Mouse (Mus musculus): ENCODE results near the gene Itgb8. TPM values are rescaled to one million over a fixed set of nuclear protein-coding genes. Genes with fewer than 3 reads are reported as not detected.
A peak's percentile ranks its signal among the peaks of the same experiment; 100 is the strongest.

The Itgb8 gene
- polyA plus RNA-seq, 1 experiment from 2014 or later = 12.2 TPM

DNA sequence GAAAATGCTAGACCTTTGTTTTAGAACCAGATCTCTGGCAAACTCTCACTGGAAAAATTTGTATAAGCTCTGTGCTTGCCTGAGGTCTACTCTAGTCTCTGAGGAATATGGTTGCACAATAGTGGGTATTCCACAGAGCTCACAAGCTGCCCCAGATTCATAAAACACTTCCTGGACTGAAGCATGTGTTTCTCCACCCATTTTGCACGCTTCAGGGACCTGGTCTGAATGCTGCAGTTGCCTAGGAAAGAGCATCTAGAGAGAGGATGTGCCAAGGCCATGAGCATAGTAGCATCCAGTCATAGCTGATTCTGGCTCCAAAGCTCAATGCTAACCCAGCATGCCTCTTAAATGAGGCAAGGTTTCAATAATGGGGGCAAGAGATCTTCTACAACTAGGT lies 74.4 kb downstream of the Itgb8 start:
- peak; percentile 50; the same call in 1 of the 2 replicates for ATAC-seq
- no peaks in the 10 kb centered on the region for H3K9me3 ChIP-seq (replicated peaks)
- H3K4me3 ChIP-seq = no peak overlapping the region
- no peaks in the 10 kb centered on the region for H3K27me3 ChIP-seq
- H3K4me1 ChIP-seq = 0 out of 2 replicates have a peak, but pooled peaks cover 13% of the 10 kb centered on the region
- no peak overlapping the region for H3K9ac ChIP-seq
- H3K36me3 ChIP-seq (ENCODE audit: poor library complexity, severe bottlenecking) = peaks cover 41% of the 10 kb centered on the region
- no peak overlapping the region for H3K4me2 ChIP-seq
- WGBS = 69% methylated on average over 1 of the region's 1 CpGs
- no peak overlapping the region for H3K27ac ChIP-seq

DNA sequence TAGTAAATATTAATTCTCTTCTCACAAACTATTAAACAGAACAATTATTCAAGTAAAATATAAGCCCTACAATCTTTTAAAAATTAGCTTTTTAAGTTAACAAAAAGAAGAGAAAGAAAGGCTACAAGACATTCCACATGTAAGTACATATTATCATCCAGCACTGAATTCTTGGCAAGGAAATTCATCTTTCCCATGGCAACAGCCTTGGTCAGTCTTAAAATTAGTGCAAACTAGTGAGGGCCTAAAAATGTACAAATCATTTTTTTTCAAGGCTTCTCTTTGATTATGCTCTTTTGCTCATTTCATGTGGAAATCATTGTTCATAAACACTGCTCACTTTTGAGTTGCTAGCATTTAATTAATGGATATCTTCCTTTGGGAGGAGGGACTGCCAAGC lies 77.8 kb downstream of the Itgb8 start:
- Histone ChIP-seq H3K27me3 (no peaks in the 10 kb centered on the region), H3K4me3 (no peak overlapping the region), H3K9me3 (replicated peaks) (no peaks in the 10 kb centered on the region), H3K4me1 (0 out of 2 replicates have a peak, but pooled peaks cover 13% of the 10 kb centered on the region), H3K4me2 (no peak overlapping the region), H3K36me3 (ENCODE audit: poor library complexity, severe bottlenecking) (peaks cover 26% of the 10 kb centered on the region), H3K9ac (no peak overlapping the region), H3K27ac (no peak overlapping the region)
- no peak for ATAC-seq

DNA sequence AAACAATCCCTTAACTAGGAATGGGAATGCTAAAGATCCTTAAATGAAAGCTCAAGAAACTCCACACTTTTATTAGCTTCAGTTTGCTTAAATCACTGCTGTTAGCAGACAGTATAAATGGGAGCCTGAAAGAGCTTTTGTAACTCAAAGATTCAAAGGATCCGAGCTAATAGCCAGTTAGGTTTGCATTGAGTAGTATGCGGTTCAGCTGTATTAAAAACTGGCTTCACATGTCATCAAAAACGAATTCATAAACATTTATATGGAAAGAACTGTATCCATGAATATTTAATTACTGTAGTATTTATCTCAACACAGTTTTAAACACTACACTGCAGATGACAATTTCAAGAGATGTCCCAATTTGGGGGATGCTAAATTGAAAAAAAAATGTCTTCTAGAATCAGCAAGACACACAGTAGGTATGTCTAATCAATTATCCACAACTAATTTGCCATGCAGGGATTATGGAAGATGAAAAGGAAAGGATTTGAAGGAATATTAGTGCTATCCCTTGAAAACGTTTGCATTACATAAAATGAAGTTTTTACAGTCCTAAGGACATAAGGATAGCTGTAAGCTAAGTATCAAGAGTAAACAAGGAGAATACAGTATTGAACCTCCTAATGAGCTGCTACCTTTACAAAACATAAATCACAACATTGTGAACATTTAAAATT lies 79.2 kb downstream of the Itgb8 start:
- Histone ChIP-seq H3K4me2 (no peak overlapping the region), H3K9ac (no peak overlapping the region), H3K27ac (no peak overlapping the region), H3K4me3 (no peak overlapping the region), H3K4me1 (0 out of 2 replicates have a peak, but pooled peaks cover 8% of the 10 kb centered on the region), H3K27me3 (no peaks in the 10 kb centered on the region), H3K9me3 (replicated peaks) (no peaks in the 10 kb centered on the region), H3K36me3 (ENCODE audit: poor library complexity, severe bottlenecking) (peaks cover 16% of the 10 kb centered on the region)
- no peak for ATAC-seq
- WGBS = 27% methylated on average over 4 of the region's 4 CpGs

DNA sequence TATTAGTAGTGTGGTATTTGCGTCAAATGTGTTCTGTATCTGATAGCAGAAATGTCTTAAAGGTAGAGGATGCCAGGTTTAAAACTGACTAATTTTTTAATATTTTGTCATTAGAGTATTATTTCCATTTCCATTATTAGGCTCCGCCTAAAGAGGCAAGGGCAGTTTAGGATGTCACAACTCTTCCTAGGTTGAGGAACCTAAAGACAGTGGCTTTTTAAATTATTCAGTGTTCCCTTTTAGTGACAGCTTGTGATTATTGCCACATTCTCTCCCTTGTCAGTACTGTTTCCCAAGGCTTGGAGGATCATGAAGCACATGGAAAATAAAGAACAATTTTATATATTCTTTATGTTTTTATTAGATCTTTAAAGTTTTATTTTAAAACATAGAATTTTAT lies 80.9 kb downstream of the Itgb8 start:
- 0 out of 2 replicates have a peak, but pooled peaks cover 4% of the 10 kb centered on the region for H3K4me1 ChIP-seq
- no peak overlapping the region for H3K4me3 ChIP-seq
- H3K27ac ChIP-seq = no peak overlapping the region
- 98% methylated on average over 2 of the region's 2 CpGs for WGBS
- no peak overlapping the region for H3K9ac ChIP-seq
- no peak for ATAC-seq
- H3K36me3 ChIP-seq (ENCODE audit: poor library complexity, severe bottlenecking) = peaks cover 7% of the 10 kb centered on the region
- H3K4me2 ChIP-seq = no peak overlapping the region
- no peaks in the 10 kb centered on the region for H3K27me3 ChIP-seq
- no peaks in the 10 kb centered on the region for H3K9me3 ChIP-seq (replicated peaks)

DNA sequence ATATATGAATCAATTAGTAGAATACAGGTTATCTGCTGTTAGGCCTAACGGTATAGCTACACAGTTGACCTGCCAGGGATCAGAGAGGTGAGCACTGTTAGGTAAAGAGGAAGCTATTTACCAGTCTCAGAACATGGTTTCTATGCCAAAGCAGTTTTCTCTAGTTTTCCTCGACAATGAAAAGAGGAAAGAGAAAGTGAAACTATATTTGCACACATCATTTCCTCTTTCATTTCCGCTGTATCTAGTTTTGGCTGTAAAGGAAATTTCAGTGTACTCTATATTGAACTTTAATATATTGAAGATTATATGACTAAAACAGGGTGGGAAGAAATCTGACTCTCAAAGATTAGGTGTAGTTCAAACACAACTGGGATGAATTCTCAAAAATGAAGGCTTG lies 81.5 kb downstream of the Itgb8 start:
- no peak overlapping the region for H3K27ac ChIP-seq
- 92% methylated on average over 3 of the region's 3 CpGs for WGBS
- no peak overlapping the region for H3K9ac ChIP-seq
- H3K4me2 ChIP-seq = no peak overlapping the region
- H3K9me3 ChIP-seq (replicated peaks) = no peaks in the 10 kb centered on the region
- 0 out of 2 replicates have a peak, but pooled peaks cover 4% of the 10 kb centered on the region for H3K4me1 ChIP-seq
- no peaks in the 10 kb centered on the region for H3K27me3 ChIP-seq
- no peak for ATAC-seq
- peaks cover 2% of the 10 kb centered on the region; the same call in 1 of the 2 replicates for H3K36me3 ChIP-seq (ENCODE audit: poor library complexity, severe bottlenecking)
- no peak overlapping the region for H3K4me3 ChIP-seq

DNA sequence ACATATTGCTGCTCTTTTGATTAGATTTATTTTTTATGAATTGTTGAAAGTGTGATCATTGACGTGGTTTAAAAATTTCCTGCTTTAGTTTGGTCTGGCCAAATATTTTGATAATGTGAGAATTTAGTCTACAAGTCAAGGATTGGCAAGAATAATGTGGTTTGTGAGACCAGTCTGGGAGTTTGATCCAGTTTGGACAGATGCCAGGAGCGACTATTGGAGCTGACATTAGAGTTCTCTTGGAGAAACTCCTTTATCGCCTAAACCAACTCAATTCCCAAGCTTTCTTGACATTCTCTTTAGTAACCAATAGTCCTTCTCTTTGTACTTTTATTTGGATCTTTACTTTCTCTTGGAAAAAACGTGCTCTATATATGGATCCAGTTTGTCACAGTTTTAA lies 83.0 kb downstream of the Itgb8 start:
- Histone ChIP-seq H3K27me3 (no peaks in the 10 kb centered on the region), H3K27ac (no peak overlapping the region), H3K4me2 (no peak overlapping the region), H3K9ac (no peak overlapping the region), H3K4me1 (no peaks in the 10 kb centered on the region), H3K36me3 (ENCODE audit: poor library complexity, severe bottlenecking) (no peaks in the 10 kb centered on the region), H3K4me3 (no peak overlapping the region), H3K9me3 (replicated peaks) (no peaks in the 10 kb centered on the region)
- WGBS = 76% methylated on average over 4 of the region's 4 CpGs
- no peak for ATAC-seq

DNA sequence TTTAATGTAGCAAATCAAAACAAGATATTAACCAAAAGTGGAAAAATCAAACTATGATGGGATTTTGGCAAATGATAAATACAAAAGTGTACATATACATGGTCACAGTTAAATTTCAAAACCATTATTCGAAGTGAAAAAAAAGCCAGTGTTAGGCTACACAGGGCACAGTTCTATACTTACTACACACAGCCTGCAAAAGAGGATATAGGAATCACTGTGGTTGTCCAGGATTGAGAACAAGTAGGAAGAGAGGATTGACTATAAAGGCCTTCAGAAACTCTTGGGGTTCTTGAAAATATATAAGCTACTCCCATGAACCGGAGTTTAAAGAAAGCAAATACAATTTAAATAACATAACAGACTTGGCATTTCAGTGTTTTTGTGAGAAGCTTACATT lies 87.6 kb downstream of the Itgb8 start:
- Histone ChIP-seq H3K4me3 (no peak overlapping the region), H3K36me3 (ENCODE audit: poor library complexity, severe bottlenecking) (no peaks in the 10 kb centered on the region), H3K27me3 (no peaks in the 10 kb centered on the region), H3K4me2 (no peak overlapping the region), H3K9me3 (replicated peaks) (no peaks in the 10 kb centered on the region), H3K9ac (no peak overlapping the region), H3K27ac (no peak overlapping the region), H3K4me1 (no peaks in the 10 kb centered on the region)
- ATAC-seq = no peak
- WGBS = 98% methylated on average over 2 of the region's 2 CpGs

DNA sequence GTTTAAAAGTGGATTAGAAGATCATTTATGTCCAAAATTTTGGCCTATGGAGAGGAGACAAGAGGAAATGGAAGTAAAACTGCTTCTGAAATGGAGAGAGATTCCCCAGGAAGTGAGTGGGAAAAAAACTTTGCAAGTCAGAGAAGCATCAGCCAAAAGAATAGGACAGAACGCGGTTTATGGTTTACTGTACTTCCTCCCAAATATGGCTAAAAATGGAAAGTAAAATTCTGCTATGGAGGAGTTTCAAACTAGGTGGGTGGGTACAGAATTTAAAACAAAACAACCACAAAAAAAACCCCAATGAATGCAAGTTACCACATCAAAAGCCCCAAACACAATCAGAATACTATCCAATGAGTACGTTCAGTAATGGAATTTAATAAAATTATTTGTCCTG lies 90.8 kb downstream of the Itgb8 start:
- Histone ChIP-seq H3K27me3 (no peaks in the 10 kb centered on the region), H3K4me3 (no peak overlapping the region), H3K4me1 (no peaks in the 10 kb centered on the region), H3K27ac (no peak overlapping the region), H3K36me3 (ENCODE audit: poor library complexity, severe bottlenecking) (no peaks in the 10 kb centered on the region), H3K4me2 (no peak overlapping the region), H3K9me3 (replicated peaks) (no peaks in the 10 kb centered on the region), H3K9ac (no peak overlapping the region)
- no peak for ATAC-seq
- WGBS = 90% methylated on average over 3 of the region's 3 CpGs

DNA sequence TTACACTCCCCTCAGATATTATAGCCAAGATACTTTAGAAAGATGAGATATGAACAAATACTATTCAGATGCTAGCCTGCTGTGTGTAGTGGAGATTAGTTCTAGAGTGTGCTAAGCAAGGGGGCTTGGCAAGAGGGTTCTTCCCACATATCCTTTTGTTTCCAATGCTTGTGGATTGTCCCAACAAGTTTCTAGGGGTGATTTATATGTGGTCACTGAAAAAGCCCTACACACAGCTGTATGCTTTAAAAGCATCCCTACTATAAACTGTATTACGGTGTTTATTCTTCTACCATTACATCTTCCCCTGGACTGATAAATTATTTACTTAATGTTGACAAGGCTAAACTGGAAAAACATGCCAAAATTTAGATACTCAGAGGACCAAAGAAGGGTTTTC lies 92.6 kb downstream of the Itgb8 start:
- no peaks in the 10 kb centered on the region for H3K9me3 ChIP-seq (replicated peaks)
- 94% methylated on average over 1 of the region's 1 CpGs for WGBS
- H3K4me1 ChIP-seq = no peaks in the 10 kb centered on the region
- no peak overlapping the region for H3K9ac ChIP-seq
- no peak overlapping the region for H3K4me2 ChIP-seq
- no peak overlapping the region for H3K27ac ChIP-seq
- no peak overlapping the region for H3K4me3 ChIP-seq
- ATAC-seq = no peak
- no peaks in the 10 kb centered on the region for H3K36me3 ChIP-seq (ENCODE audit: poor library complexity, severe bottlenecking)
- H3K27me3 ChIP-seq = no peaks in the 10 kb centered on the region

DNA sequence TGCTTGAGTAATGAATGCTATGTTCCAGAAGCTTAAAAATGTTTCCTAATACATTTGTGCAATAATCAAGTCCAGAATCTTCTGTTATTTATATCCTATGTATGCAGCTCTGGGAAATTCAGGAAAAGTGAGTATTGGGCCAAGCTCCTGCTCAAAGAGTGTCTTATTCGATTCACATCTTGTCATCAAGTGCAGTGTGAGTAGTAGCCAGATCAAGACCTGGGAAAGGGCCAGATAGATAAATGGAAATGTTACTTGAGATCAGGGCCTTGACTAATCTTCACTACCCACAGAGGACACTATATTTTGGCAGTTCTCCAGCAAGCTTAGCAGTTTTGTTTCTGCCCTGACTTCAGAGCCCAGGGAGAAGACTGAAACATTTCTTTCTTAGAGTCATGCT lies 100.7 kb downstream of the Itgb8 start:
- ATAC-seq = no peak
- Histone ChIP-seq H3K9me3 (replicated peaks) (no peaks in the 10 kb centered on the region), H3K4me3 (no peak overlapping the region), H3K9ac (no peak overlapping the region), H3K4me1 (no peaks in the 10 kb centered on the region), H3K27ac (no peak overlapping the region), H3K4me2 (no peak overlapping the region), H3K36me3 (ENCODE audit: poor library complexity, severe bottlenecking) (no peaks in the 10 kb centered on the region), H3K27me3 (no peaks in the 10 kb centered on the region)
- WGBS = 86% methylated on average over 1 of the region's 1 CpGs

DNA sequence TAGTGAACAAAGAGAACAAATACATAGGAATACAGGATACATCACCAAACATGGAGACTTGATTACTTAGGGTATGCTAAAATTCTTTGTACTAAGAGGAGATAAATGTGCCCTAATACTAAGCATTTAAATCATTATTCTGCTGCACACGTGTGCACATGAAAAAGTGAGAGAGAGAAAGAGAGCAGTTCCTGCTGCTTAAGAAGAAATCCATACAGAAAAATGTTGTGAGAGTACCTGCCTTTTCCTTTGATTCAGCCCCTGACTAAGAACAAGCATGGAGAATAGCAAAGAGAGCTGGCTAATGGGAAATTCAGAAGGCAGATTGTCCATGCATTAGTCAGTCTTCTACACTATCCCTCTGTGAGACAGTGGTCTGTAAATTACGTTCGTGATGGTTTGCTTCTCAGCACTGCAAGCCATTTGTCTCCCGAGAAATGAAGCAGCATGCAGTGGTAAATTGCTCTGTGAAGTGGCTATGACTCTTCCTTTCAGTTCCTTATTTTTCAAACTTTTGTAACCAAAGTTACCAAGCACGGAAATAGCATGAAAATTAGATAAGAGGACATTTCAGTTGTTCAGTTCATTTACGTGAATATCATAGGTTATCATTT lies 125.0 kb downstream of the Itgb8 start:
- no peaks in the 10 kb centered on the region for H3K36me3 ChIP-seq (ENCODE audit: poor library complexity, severe bottlenecking)
- no peaks in the 10 kb centered on the region for H3K27me3 ChIP-seq
- H3K4me1 ChIP-seq = no peaks in the 10 kb centered on the region
- 76% methylated on average over 6 of the region's 6 CpGs for WGBS
- H3K4me3 ChIP-seq = no peak overlapping the region
- no peaks in the 10 kb centered on the region for H3K9me3 ChIP-seq (replicated peaks)
- H3K4me2 ChIP-seq = no peak overlapping the region
- H3K9ac ChIP-seq = no peak overlapping the region
- no peak for ATAC-seq
- H3K27ac ChIP-seq = no peak overlapping the region

DNA sequence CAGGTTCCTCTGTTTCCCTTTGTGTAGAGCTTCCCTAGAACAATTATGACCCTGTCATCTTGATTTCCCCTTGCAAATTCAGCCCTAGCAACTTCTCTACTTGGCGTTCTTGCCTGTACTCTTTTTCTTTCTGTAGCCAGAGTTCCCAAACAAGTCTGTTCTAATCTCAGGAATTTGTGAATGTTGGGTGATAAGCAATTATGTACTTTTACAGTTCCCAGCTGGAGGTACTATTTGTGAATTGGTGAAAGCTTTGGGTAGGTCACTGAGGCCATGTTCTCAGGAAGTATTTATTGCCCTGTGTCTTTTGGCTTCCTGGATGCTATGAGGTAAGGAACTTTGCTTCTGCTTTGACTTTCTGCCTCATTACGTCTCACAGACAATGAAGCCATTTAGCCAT lies 128.5 kb downstream of the Itgb8 start:
- no peak for ATAC-seq
- Histone ChIP-seq H3K4me2 (no peak overlapping the region), H3K36me3 (ENCODE audit: poor library complexity, severe bottlenecking) (no peaks in the 10 kb centered on the region), H3K4me1 (no peaks in the 10 kb centered on the region), H3K27ac (no peak overlapping the region), H3K27me3 (no peaks in the 10 kb centered on the region), H3K9me3 (replicated peaks) (no peaks in the 10 kb centered on the region), H3K9ac (no peak overlapping the region), H3K4me3 (no peak overlapping the region)
- WGBS = 67% methylated on average over 2 of the region's 2 CpGs

Data from forebrain, embryonic 13.5 days (tissue).